Mouse (Mus musculus): ENCODE measurements around the gene Dlgap4.
A peak's percentile ranks its signal among the peaks of the same experiment; 100 is the strongest.

The Dlgap4 gene

GRCm38 (mm10) chr2:156658751-156659150, 45.2 kb downstream of the Dlgap4 start:
- no peak for DNase-seq (ENCODE audit: low read depth, low spot score)

- no peak for DNase-seq (ENCODE audit: low read depth, low spot score)
Observed at GRCm38 (mm10) chr2:156659981-156660380, 46.5 kb downstream of the Dlgap4 start.

GRCm38 (mm10) chr2:156663162-156663561, 49.7 kb downstream of the Dlgap4 start:
- DNase-seq (ENCODE audit: low read depth, low spot score), result no peak

- no peak for DNase-seq (ENCODE audit: low read depth, low spot score)
Observed at GRCm38 (mm10) chr2:156664407-156664806, 50.9 kb downstream of the Dlgap4 start.

- DNase-seq (ENCODE audit: low read depth, low spot score), result no peak
Observed at GRCm38 (mm10) chr2:156664993-156665518, 51.6 kb downstream of the Dlgap4 start.

GRCm38 (mm10) chr2:156665620-156666196, 52.2 kb downstream of the Dlgap4 start:
- DNase-seq (ENCODE audit: low read depth, low spot score), result no peak

- DNase-seq (ENCODE audit: low read depth, low spot score), result peak; percentile 26
Observed at GRCm38 (mm10) chr2:156666231-156666630, 52.7 kb downstream of the Dlgap4 start.

GRCm38 (mm10) chr2:156667290-156667689, 53.8 kb downstream of the Dlgap4 start:
- no peak for DNase-seq (ENCODE audit: low read depth, low spot score)

- DNase-seq (ENCODE audit: low read depth, low spot score), result no peak
Observed at GRCm38 (mm10) chr2:156668625-156669024, 55.1 kb downstream of the Dlgap4 start.

GRCm38 (mm10) chr2:156673307-156673706, 59.8 kb downstream of the Dlgap4 start:
- DNase-seq (ENCODE audit: low read depth, low spot score), result no peak

GRCm38 (mm10) chr2:156673881-156674669, 60.6 kb downstream of the Dlgap4 start:
- no peak for DNase-seq (ENCODE audit: low read depth, low spot score)

GRCm38 (mm10) chr2:156676885-156677284, 63.4 kb downstream of the Dlgap4 start:
- DNase-seq (ENCODE audit: low read depth, low spot score), result peak; percentile 62

- DNase-seq (ENCODE audit: low read depth, low spot score), result no peak
Observed at GRCm38 (mm10) chr2:156678112-156678511, 64.6 kb downstream of the Dlgap4 start.

GRCm38 (mm10) chr2:156682965-156683364, 69.5 kb downstream of the Dlgap4 start:
- no peak for DNase-seq (ENCODE audit: low read depth, low spot score)

- no peak for DNase-seq (ENCODE audit: low read depth, low spot score)
Observed at GRCm38 (mm10) chr2:156685999-156686398, 72.5 kb downstream of the Dlgap4 start.

- no peak for DNase-seq (ENCODE audit: low read depth, low spot score)
Observed at GRCm38 (mm10) chr2:156686754-156687153, 73.2 kb downstream of the Dlgap4 start.

- peak; percentile 59 for DNase-seq (ENCODE audit: low read depth, low spot score)
Observed at GRCm38 (mm10) chr2:156688604-156689003, 75.1 kb downstream of the Dlgap4 start.

GRCm38 (mm10) chr2:156690833-156691232, 77.3 kb downstream of the Dlgap4 start:
- no peak for DNase-seq (ENCODE audit: low read depth, low spot score)

GRCm38 (mm10) chr2:156691746-156692145, 78.2 kb downstream of the Dlgap4 start:
- no peak for DNase-seq (ENCODE audit: low read depth, low spot score)

- DNase-seq (ENCODE audit: low read depth, low spot score), result no peak
Observed at GRCm38 (mm10) chr2:156693241-156693807, 79.8 kb downstream of the Dlgap4 start.

GRCm38 (mm10) chr2:156697261-156697660, 83.8 kb downstream of the Dlgap4 start:
- DNase-seq (ENCODE audit: low read depth, low spot score), result no peak

- DNase-seq (ENCODE audit: low read depth, low spot score), result no peak
Observed at GRCm38 (mm10) chr2:156698168-156698567, 84.7 kb downstream of the Dlgap4 start.

GRCm38 (mm10) chr2:156705473-156705872, 92.0 kb downstream of the Dlgap4 start:
- peak; percentile 86 for DNase-seq (ENCODE audit: low read depth, low spot score)

Measured in mesoderm, embryonic 11.5 days (tissue).